Mouse (Mus musculus) heart, embryonic 14.5 days (tissue): ENCODE results near the gene Hacl1. TPM values are rescaled to one million over a fixed set of nuclear protein-coding genes. Genes with fewer than 3 reads are reported as not detected.

Source experiments
- ATAC-seq: fragments of 200-750 bp; cut with Nextera tagmentation; 2 replicates; pipeline ENCODE4 v1.8.0; 2017; ENCODE audit warnings: low read depth, moderate TSS enrichment; ENCODE audit not compliant: insufficient number of reproducible peaks, insufficient read depth, low FRiP score
- H3K27ac ChIP-seq, 2 experiments: fragments of 200-500 bp in 1 of 2; fragments of 300-500 bp in 1 of 2; sonication (generic) in 1 of 2; replicated peaks in 1 of 2; 2 replicates each; pipeline ENCODE4 v1.5.1; 2012 to 2014; ENCODE audit warnings: low read depth in 2 of 2, low read length in 2 of 2, control low read depth in 1 of 2, mild to moderate bottlenecking in 1 of 2, mixed read lengths in 1 of 2; ENCODE audit not compliant: control insufficient read depth in 1 of 2, insufficient read depth in 1 of 2
- H3K27me3 ChIP-seq: fragments of 300-500 bp; sonication (generic); 2 replicates; pipeline ENCODE4 v1.6.1; 2014; ENCODE audit warnings: mild to moderate bottlenecking, low read length, control low read depth; ENCODE audit not compliant: control insufficient read depth, insufficient read depth
- H3K36me3 ChIP-seq: fragments of 300-500 bp; sonication (generic); 2 replicates; pipeline ENCODE4 v1.6.1; 2014; ENCODE audit warnings: mild to moderate bottlenecking, control low read depth, low read length, mixed read lengths; ENCODE audit not compliant: control insufficient read depth, insufficient read depth
- H3K4me1 ChIP-seq, 2 experiments: fragments of 200-500 bp in 1 of 2; fragments of 300-500 bp in 1 of 2; sonication (generic) in 1 of 2; 2 replicates each; pipeline ENCODE4 v1.6.1; 2012 to 2014; ENCODE audit warnings: low read length in 2 of 2, control low read depth in 1 of 2, mixed read lengths in 1 of 2; ENCODE audit not compliant: control insufficient read depth in 2 of 2, insufficient read depth in 2 of 2
- H3K4me2 ChIP-seq: fragments of 300-500 bp; sonication (generic); 2 replicates; pipeline ENCODE4 v1.6.1; 2014; ENCODE audit warnings: mild to moderate bottlenecking, low read length
- H3K4me3 ChIP-seq, 2 experiments: fragments of 200-500 bp in 1 of 2; fragments of 300-500 bp in 1 of 2; sonication (generic) in 1 of 2; 2 replicates each; pipeline ENCODE4 v1.5.1; 2012 to 2014; ENCODE audit warnings: low read length in 2 of 2, mild to moderate bottlenecking in 2 of 2, control low read depth in 1 of 2, low read depth in 1 of 2, moderate library complexity in 1 of 2; ENCODE audit not compliant: control insufficient read depth in 1 of 2, insufficient read depth in 1 of 2
- H3K9ac ChIP-seq: fragments of 300-500 bp; sonication (generic); 2 replicates; pipeline ENCODE4 v1.6.1; 2014; ENCODE audit warnings: mild to moderate bottlenecking, low read length
- H3K9me3 ChIP-seq: fragments of 300-500 bp; sonication (generic); 2 replicates; pipeline ENCODE4 v1.6.1; 2016; ENCODE audit warnings: low read length, control low read depth; ENCODE audit not compliant: control insufficient read depth
- WGBS: fragments of 180-500 bp; shearing (Covaris S2); extraction: QIAGEN DNeasy Blood & Tissue Kit; methylation state at CpG from one replicate; pipeline ENCODE4 v1.1.7; 2014; 5-methylcytosine and 5-hydroxymethylcytosine counted together
- polyA plus RNA-seq: library from polyadenylated mRNA; unstranded; fragments of >200 nt; fragmentation: Nextera tagmentation; extraction: Ambion mirVana; gene quantifications from 2 replicates; pipeline ENCODE4 v1.2.1, GENCODE M21; 2014

Gene Hacl1
- polyA plus RNA-seq = 12.1 and 14.3 TPM in 2 replicates

- Histone ChIP-seq H3K27ac (peak within 1 kb of the TSS; percentile 64 to 92), H3K4me3 (peak within 1 kb of the TSS; percentile 53 to 98), H3K27me3 (no peaks in the 10 kb centered on the region), H3K9me3 (no peaks in the 10 kb centered on the region), H3K4me2 (peak within 1 kb of the TSS; percentile 78), H3K9ac (peak within 1 kb of the TSS; percentile 73), H3K4me1 (peaks cover 0 to 11% of the 10 kb centered on the region in 2 experiments; a peak in 3 of 4 replicates), H3K36me3 (no peaks in the 10 kb centered on the region)
- WGBS = under 1% methylated on average over 30 of the region's 30 CpGs
- peak; percentile 97 for ATAC-seq
These were observed at the start of gene Hacl1, which contains the start of gene Btd for GRCm38 (mm10) chr14:31640890-31641505. Gene Hacl1 (minus strand): TSS chr14:31641286. Gene Btd (plus strand): TSS chr14:31641028.

DNA sequence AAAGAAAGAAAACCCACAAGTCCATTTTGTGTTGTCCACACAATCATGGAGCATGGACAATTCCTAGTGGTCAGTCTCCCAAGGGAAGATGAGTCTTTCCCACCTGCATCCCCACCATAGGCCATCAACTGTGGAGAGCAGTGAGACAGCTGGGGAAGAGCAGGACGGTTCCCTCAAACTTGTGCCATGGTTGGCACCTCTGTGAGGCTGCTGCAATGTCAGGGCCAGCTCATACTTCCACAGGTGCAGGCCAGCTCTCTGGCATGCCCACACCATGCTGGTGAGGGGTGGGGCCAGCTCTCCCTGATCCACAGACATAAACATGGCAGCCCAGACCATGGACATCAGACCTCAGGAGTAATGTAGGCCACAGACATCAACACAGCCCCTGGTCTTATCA, 45.1 kb upstream of the Hacl1 start:
- no peaks in the 10 kb centered on the region for H3K36me3 ChIP-seq
- no peak overlapping the region for H3K27ac ChIP-seq
- no peak overlapping the region for H3K9ac ChIP-seq
- peaks cover 0 to 10% of the 10 kb centered on the region in 2 experiments; a peak in 2 of 4 replicates for H3K4me1 ChIP-seq
- no peak overlapping the region for H3K4me2 ChIP-seq
- H3K4me3 ChIP-seq = no peak overlapping the region
- 93% methylated on average over 1 of the region's 1 CpGs for WGBS
- H3K27me3 ChIP-seq = no peaks in the 10 kb centered on the region
- ATAC-seq = no peak
- no peaks in the 10 kb centered on the region for H3K9me3 ChIP-seq

DNA sequence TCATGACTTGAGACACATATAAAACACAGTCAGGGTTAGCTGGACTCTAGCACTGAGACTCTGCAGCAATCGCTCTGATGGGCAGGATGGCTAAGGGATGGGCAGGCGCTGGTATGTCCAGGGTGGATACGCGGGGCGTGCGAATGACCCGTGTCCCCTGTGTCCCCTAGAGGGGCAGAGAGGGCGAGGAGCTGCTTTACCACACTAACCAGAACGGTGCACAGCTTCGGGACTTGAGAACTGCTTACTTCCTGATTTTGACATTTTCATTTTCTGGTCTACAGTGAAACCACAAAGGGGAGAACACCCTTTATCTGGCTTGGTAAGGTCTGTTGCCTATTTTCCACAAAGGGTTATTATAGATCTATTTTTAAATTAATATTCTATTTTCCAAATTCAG, 44.6 kb upstream of the Hacl1 start:
- Histone ChIP-seq H3K4me3 (no peak overlapping the region), H3K27ac (no peak overlapping the region), H3K9ac (no peak overlapping the region), H3K36me3 (no peaks in the 10 kb centered on the region), H3K27me3 (no peaks in the 10 kb centered on the region), H3K4me1 (peaks cover 0 to 10% of the 10 kb centered on the region in 2 experiments; a peak in 2 of 4 replicates), H3K9me3 (no peaks in the 10 kb centered on the region), H3K4me2 (no peak overlapping the region)
- WGBS = 88% methylated on average over 10 of the region's 10 CpGs
- ATAC-seq = no peak

DNA sequence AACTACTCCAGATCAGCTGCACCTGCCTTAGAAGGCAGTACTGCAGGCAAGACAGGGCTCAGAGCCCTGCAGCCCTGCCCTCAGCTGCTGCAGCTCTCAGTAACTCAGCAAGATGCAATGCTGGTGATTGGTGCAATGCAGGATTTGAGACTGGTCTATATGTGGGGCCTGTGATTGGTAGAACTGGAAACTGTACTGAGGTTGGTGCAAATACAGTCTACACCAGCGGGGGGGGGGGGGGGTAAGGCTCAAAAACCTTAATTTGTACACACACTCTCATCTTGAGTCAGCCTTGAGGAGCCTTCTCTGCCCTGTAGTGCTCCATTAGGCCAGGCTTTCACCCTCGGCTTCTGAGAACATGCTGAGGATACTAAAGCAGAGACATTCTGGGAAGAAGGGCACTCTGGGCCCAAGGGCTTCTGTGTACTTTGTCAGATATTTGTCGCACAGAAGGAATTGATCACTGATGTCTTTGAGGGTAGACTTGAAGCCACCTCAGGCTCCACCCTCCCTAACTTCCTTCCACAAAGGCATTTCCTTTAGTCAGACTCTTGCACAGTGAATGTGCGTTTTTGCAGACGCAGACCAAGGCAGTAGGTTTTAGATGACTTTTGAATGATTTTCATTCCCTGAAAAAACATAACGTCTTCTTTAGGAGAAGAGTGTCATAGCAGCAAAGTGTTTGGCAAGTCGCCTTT, 43.4 kb upstream of the Hacl1 start:
- H3K4me3 ChIP-seq = no peak overlapping the region
- H3K4me2 ChIP-seq = no peak overlapping the region
- H3K27me3 ChIP-seq = no peaks in the 10 kb centered on the region
- H3K9ac ChIP-seq = no peak overlapping the region
- H3K27ac ChIP-seq = no peak overlapping the region
- peaks cover 0 to 10% of the 10 kb centered on the region in 2 experiments; a peak in 2 of 4 replicates for H3K4me1 ChIP-seq
- no peak for ATAC-seq
- 68% methylated on average over 6 of the region's 7 CpGs for WGBS
- H3K36me3 ChIP-seq = no peaks in the 10 kb centered on the region
- H3K9me3 ChIP-seq = no peaks in the 10 kb centered on the region

DNA sequence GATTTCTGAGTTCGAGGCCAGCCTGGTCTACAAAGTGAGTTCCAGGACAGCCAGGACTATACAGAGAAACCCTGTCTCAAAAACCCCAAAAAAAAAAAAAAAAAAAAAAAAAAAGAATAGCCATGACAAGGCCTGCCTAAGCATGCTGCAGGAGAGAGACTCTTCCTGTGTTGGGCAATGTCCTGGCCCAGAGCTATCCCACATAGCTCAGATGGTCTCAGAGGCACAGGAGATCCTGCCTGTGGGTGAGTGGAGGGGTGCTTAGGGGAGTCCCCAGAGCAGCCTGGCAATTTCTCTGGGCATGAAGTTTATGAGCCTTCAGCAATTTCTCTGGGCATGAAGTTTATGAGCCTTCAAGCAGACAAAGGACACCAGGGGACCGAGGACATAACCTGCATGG, 42.5 kb upstream of the Hacl1 start:
- ATAC-seq = no peak
- Histone ChIP-seq H3K4me1 (peaks cover 0 to 3% of the 10 kb centered on the region in 2 experiments; a peak in 1 of 4 replicates), H3K36me3 (no peaks in the 10 kb centered on the region), H3K4me2 (no peak overlapping the region), H3K9me3 (no peaks in the 10 kb centered on the region), H3K4me3 (no peak overlapping the region), H3K27me3 (no peaks in the 10 kb centered on the region), H3K27ac (no peak overlapping the region), H3K9ac (no peak overlapping the region)
- 96% methylated on average over 1 of the region's 2 CpGs for WGBS

- Histone ChIP-seq H3K27ac (no peak overlapping the region), H3K36me3 (no peaks in the 10 kb centered on the region), H3K9ac (no peak overlapping the region), H3K4me2 (no peak overlapping the region), H3K27me3 (no peaks in the 10 kb centered on the region), H3K4me3 (no peak overlapping the region), H3K9me3 (no peaks in the 10 kb centered on the region), H3K4me1 (peaks cover 0 to 3% of the 10 kb centered on the region in 2 experiments; a peak in 1 of 4 replicates)
- ATAC-seq = no peak
- WGBS = 59% methylated on average over 5 of the region's 5 CpGs
These were observed 41.0 kb upstream of the Hacl1 start for GRCm38 (mm10) chr14:31681931-31682555.

GRCm38 (mm10) chr14:31681291-31681690, 40.2 kb upstream of the Hacl1 start:
- Histone ChIP-seq H3K27me3 (no peaks in the 10 kb centered on the region), H3K4me3 (no peak overlapping the region), H3K27ac (no peak overlapping the region), H3K36me3 (no peaks in the 10 kb centered on the region), H3K4me1 (peaks cover 0 to 3% of the 10 kb centered on the region in 2 experiments; a peak in 1 of 4 replicates), H3K9me3 (no peaks in the 10 kb centered on the region), H3K4me2 (no peak overlapping the region), H3K9ac (no peak overlapping the region)
- 82% methylated on average over 9 of the region's 9 CpGs for WGBS
- ATAC-seq = no peak
